Mouse (Mus musculus): ENCODE measurements around the gene Tmem94.

- TF ChIP-seq POLR2A (IDR thresholded peaks at IDR 0.05; ENCODE audit: control insufficient read depth in 1 of 2, insufficient read depth in 1 of 2, low read depth in 1 of 2, low read length in 2 of 2, poor library complexity in 1 of 2) (no peak), MAZ (IDR thresholded peaks at IDR 0.05; ENCODE audit: low read depth, low read length) (no peak), KAT2A (conservative IDR thresholded peaks at IDR 0.05; ENCODE audit: low read depth, low read length) (no peak), USF1 (IDR thresholded peaks at IDR 0.05; ENCODE audit: low read depth, low read length) (no peak)
Observed at GRCm38 (mm10) chr11:115747351-115747750, 17.9 kb upstream of the Tmem94 start.
